In genomic region chr19:43042721-43043120, GRCm38 (mm10) we compare ENCODE assay signal across 17 mouse cellular contexts.
"Had no signal": no experiment of that assay in that cellular context is flagged by ENCODE, and none has a peak within 500 bp of the region (broad histone marks: within the 10 kb centered on the region; RNA-seq: fewer than 3 reads in every experiment).

No protein-coding gene starts in this region.

- ATAC-seq: liver, postnatal 0 days; lung, postnatal 0 days; midbrain, embryonic 13.5 days; midbrain, embryonic 15.5 days had no signal

- DNase-seq: liver, postnatal 0 days; lung, adult 2 months; lung, postnatal 14 days; lung, postnatal 36 days; right cerebral cortex, postnatal 14 days; thymus, postnatal 14 days; thymus, postnatal 36 days had no signal

- H3K27ac ChIP-seq: macrophage; midbrain, embryonic 13.5 days; midbrain, embryonic 15.5 days; neural tube, embryonic 12.5 days; stomach, embryonic 15.5 days; stomach, postnatal 0 days had no signal

- H3K4me2 ChIP-seq: lung, embryonic 15.5 days; midbrain, embryonic 11.5 days; midbrain, embryonic 13.5 days; midbrain, embryonic 15.5 days; neural tube, embryonic 12.5 days; stomach, embryonic 15.5 days had no signal

- H3K9ac ChIP-seq: liver, postnatal 0 days; lung, embryonic 15.5 days; midbrain, embryonic 13.5 days; midbrain, embryonic 15.5 days; neural tube, embryonic 12.5 days; stomach, embryonic 15.5 days had no signal

- H3K36me3 ChIP-seq: lung, embryonic 15.5 days; midbrain, embryonic 13.5 days; midbrain, embryonic 15.5 days; neural tube, embryonic 12.5 days; stomach, embryonic 15.5 days had no signal

- H3K27me3 ChIP-seq: lung, embryonic 15.5 days; midbrain, embryonic 13.5 days; midbrain, embryonic 15.5 days; neural tube, embryonic 12.5 days; stomach, embryonic 15.5 days had no signal

- H3K4me3 ChIP-seq: lung, embryonic 15.5 days; megakaryocyte, embryonic 14.5 days; midbrain, embryonic 13.5 days; midbrain, embryonic 15.5 days; neural tube, embryonic 12.5 days; stomach, embryonic 15.5 days had no signal

- H3K4me1 ChIP-seq: lung, embryonic 15.5 days; megakaryocyte, embryonic 14.5 days; midbrain, embryonic 13.5 days; neural tube, embryonic 12.5 days; stomach, embryonic 15.5 days had no signal

- H3K9me3 ChIP-seq: lung, embryonic 15.5 days; midbrain, embryonic 13.5 days; midbrain, embryonic 15.5 days; neural tube, embryonic 12.5 days; stomach, embryonic 15.5 days had no signal
